Mouse (Mus musculus) forebrain, embryonic 11.5 days (tissue): ENCODE data around the gene Rassf3. TPM values are rescaled to one million over a fixed set of nuclear protein-coding genes. Genes with fewer than 3 reads are reported as not detected.

Source experiments
- ATAC-seq: fragments of 200-750 bp; cut with Nextera tagmentation; replicated peaks from 2 replicates; pipeline ENCODE4 v1.8.0; 2017; ENCODE audit warnings: moderate TSS enrichment; ENCODE audit not compliant: low FRiP score
- DNase-seq: peaks from one replicate; pipeline ENCODE4 v3.0.0-alpha.2; 2017; ENCODE audit warnings: low spot score
- H3K27ac ChIP-seq: fragments of 300-500 bp; sonication (generic); 2 replicates; pipeline ENCODE4 v1.5.1; 2014; ENCODE audit warnings: low read depth, low read length
- H3K27me3 ChIP-seq: fragments of 300-500 bp; sonication (generic); 2 replicates; pipeline ENCODE4 v1.6.1; 2014; ENCODE audit warnings: mild to moderate bottlenecking, low read length, mixed read lengths; ENCODE audit not compliant: control insufficient read depth, insufficient read depth
- H3K36me3 ChIP-seq: fragments of 300-500 bp; sonication (generic); 2 replicates; pipeline ENCODE4 v1.6.1; 2014; ENCODE audit warnings: mild to moderate bottlenecking, low read length, moderate library complexity, mixed read lengths; ENCODE audit not compliant: control insufficient read depth, insufficient read depth
- H3K4me1 ChIP-seq: fragments of 300-500 bp; sonication (generic); replicated peaks from 2 replicates; pipeline ENCODE4 v1.6.1; 2014; ENCODE audit warnings: low read length, mixed read lengths; ENCODE audit not compliant: control insufficient read depth, insufficient read depth
- H3K4me2 ChIP-seq: fragments of 300-500 bp; sonication (generic); 2 replicates; pipeline ENCODE4 v1.6.1; 2014; ENCODE audit warnings: low read depth, mild to moderate bottlenecking, low read length, moderate library complexity, mixed read lengths; ENCODE audit not compliant: severe bottlenecking
- H3K4me3 ChIP-seq: fragments of 300-500 bp; sonication (generic); 2 replicates; pipeline ENCODE4 v1.5.1; 2014; ENCODE audit warnings: low read depth, low read length
- H3K9ac ChIP-seq: fragments of 300-500 bp; sonication (generic); 2 replicates; pipeline ENCODE4 v1.6.1; 2014; ENCODE audit warnings: low read length
- H3K9me3 ChIP-seq: fragments of 300-500 bp; sonication (generic); 2 replicates; pipeline ENCODE4 v1.6.1; 2016; ENCODE audit warnings: low read length, mixed read lengths; ENCODE audit not compliant: control insufficient read depth
- WGBS: fragments of 180-500 bp; shearing (Covaris S2); extraction: QIAGEN DNeasy Blood & Tissue Kit; methylation state at CpG from one replicate; pipeline ENCODE4 v1.1.7; 2014; 5-methylcytosine and 5-hydroxymethylcytosine counted together
- polyA plus RNA-seq: library from polyadenylated mRNA; unstranded; fragments of >200 nt; fragmentation: Nextera tagmentation; extraction: Ambion mirVana; gene quantifications from 2 replicates; pipeline ENCODE4 v1.2.1, GENCODE M21; 2014

Rassf3 gene
- polyA plus RNA-seq, 1 experiment from 2014 or later, result 7.6 TPM

DNA sequence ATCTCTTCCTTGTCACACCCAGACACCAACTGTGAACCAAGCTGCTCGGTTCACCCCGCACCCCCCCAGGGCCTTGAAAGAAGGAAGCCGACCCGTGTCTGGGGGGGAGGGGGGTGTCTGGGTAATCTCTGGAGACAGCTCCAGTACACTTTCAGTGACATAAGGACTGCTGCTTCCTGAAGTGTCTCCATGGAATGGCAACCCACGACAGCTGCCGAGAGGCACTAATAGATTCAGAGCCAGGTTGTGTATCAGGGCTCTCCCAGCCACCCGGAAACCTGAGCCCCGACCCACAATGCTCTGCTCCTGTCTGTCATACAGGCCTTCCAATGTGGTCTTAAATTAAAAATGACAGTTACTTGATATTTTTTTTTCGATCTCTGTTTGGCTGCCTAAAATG is 89.8 kb downstream of the Rassf3 start:
- H3K4me3 ChIP-seq, result no peak overlapping the region
- H3K9ac ChIP-seq, result no peak overlapping the region
- no peak overlapping the region for H3K27ac ChIP-seq
- DNase-seq (no peak), ATAC-seq (no peak)
- H3K4me1 ChIP-seq, result no peaks in the 10 kb centered on the region
- 84% methylated on average over 9 of the region's 9 CpGs for WGBS
- no peaks in the 10 kb centered on the region for H3K9me3 ChIP-seq
- no peaks in the 10 kb centered on the region for H3K27me3 ChIP-seq
- peaks cover 3% of the 10 kb centered on the region; the same call in 1 of the 2 replicates for H3K36me3 ChIP-seq
- H3K4me2 ChIP-seq, result no peak overlapping the region

DNA sequence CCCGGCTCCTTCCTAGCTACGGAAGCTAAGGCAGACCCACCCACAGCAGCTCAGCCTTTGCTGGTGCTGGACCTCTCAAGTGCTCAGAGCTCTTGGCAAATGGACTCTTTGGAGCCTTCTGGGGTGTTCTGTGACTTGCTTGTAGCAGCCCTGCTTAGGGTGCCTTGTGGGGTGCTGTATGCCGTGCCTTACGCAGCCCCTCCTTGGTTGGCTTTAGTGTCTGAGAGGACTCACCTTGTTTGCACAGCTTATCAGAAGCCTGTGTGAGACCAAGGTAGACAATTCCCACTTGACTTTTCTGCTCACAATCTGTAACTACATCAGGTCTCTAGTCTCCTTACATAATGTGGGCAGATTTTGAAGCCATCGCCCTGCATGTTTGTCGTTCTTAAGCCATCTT is 90.5 kb downstream of the Rassf3 start:
- WGBS, result 98% methylated on average over 6 of the region's 6 CpGs
- no peak overlapping the region for H3K27ac ChIP-seq

DNA sequence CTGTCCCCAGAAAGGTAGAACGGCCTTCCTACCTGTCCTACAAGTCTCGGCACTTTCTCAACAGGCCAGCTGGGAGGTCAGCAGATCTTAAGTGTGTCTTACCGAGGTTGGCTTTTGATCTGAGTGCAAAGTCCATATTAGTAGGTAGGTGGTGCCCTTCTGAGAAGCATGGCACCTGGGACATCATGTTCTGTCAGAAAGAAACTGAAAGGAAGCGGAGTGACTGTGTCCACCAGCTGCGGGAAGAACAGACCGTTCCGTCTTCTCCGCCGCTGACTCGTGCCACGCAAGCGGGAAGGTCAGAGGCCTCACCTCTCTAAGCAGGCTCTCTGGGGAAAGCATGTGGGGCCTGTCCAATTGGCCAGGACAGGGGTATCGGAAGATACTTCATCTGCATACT is 91.4 kb downstream of the Rassf3 start:
- Histone ChIP-seq H3K27ac (no peak overlapping the region), H3K4me1 (no peaks in the 10 kb centered on the region), H3K9me3 (no peaks in the 10 kb centered on the region), H3K36me3 (peaks cover 9% of the 10 kb centered on the region), H3K27me3 (no peaks in the 10 kb centered on the region), H3K9ac (no peak overlapping the region), H3K4me2 (no peak overlapping the region), H3K4me3 (no peak overlapping the region)
- WGBS, result 95% methylated on average over 13 of the region's 13 CpGs
- DNase-seq, result no peak
- ATAC-seq, result no peak

More for the DNA sequence above, 90.5 kb downstream of the Rassf3 start:
- no peak overlapping the region for H3K4me3 ChIP-seq
- H3K9ac ChIP-seq, result no peak overlapping the region
- H3K4me1 ChIP-seq, result no peaks in the 10 kb centered on the region
- H3K9me3 ChIP-seq, result no peaks in the 10 kb centered on the region
- peaks cover 9% of the 10 kb centered on the region; the same call in 1 of the 2 replicates for H3K36me3 ChIP-seq
- H3K27me3 ChIP-seq, result no peaks in the 10 kb centered on the region
- H3K4me2 ChIP-seq, result no peak overlapping the region
- DNase-seq (no peak), ATAC-seq (no peak)

DNA sequence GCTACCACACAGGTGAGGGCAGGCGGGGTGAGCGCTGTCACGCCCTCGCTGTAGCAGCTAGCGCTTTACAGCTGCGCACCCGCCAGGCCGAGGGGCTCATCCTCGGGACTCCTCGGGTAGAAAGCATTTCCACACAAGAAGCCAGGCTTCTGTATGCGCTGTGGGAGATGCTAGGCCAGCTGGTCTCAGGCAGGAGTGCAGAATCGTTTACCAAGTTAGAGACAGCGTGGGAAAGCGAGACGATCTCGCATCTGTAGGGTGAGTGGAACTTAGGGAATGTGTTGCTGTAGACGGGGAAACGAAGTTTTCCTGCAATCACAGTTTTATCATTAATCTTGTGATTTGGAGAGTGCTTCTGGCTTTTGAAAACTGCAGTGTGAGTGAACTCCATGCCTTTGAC is 94.9 kb downstream of the Rassf3 start:
- no peaks in the 10 kb centered on the region for H3K9me3 ChIP-seq
- H3K4me2 ChIP-seq, result no peak overlapping the region
- peaks cover 20% of the 10 kb centered on the region for H3K36me3 ChIP-seq
- no peak overlapping the region for H3K27ac ChIP-seq
- WGBS, result 96% methylated on average over 18 of the region's 18 CpGs
- no peaks in the 10 kb centered on the region for H3K27me3 ChIP-seq
- DNase-seq, result no peak
- H3K4me3 ChIP-seq, result no peak overlapping the region
- H3K9ac ChIP-seq, result no peak overlapping the region
- no peaks in the 10 kb centered on the region for H3K4me1 ChIP-seq
- no peak for ATAC-seq

DNA sequence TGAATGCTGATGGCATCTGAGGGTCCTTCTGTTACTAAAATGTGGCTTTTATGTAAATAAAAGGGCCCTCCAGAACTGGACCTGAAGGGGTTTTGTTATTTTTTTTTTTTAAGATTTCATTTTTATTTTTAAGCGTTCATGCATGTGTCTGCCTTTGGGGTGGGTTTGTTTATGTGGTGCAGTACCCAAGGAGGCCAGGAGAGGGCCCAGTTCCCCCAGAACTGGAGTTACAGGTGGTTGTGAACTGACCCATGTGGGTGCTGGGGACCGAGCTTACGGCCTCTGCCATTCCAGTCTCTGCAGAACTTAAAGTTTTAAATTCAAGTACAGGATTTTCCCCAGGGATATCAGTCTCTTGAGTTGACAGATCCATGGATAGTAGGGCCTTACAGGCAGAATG is 96.8 kb downstream of the Rassf3 start:
- Histone ChIP-seq H3K9ac (no peak overlapping the region), H3K4me1 (no peaks in the 10 kb centered on the region), H3K27ac (no peak overlapping the region), H3K4me3 (no peak overlapping the region), H3K36me3 (peaks cover 20% of the 10 kb centered on the region), H3K4me2 (no peak overlapping the region), H3K27me3 (no peaks in the 10 kb centered on the region), H3K9me3 (no peaks in the 10 kb centered on the region)
- 99% methylated on average over 3 of the region's 3 CpGs for WGBS
- ATAC-seq (no peak), DNase-seq (no peak)

DNA sequence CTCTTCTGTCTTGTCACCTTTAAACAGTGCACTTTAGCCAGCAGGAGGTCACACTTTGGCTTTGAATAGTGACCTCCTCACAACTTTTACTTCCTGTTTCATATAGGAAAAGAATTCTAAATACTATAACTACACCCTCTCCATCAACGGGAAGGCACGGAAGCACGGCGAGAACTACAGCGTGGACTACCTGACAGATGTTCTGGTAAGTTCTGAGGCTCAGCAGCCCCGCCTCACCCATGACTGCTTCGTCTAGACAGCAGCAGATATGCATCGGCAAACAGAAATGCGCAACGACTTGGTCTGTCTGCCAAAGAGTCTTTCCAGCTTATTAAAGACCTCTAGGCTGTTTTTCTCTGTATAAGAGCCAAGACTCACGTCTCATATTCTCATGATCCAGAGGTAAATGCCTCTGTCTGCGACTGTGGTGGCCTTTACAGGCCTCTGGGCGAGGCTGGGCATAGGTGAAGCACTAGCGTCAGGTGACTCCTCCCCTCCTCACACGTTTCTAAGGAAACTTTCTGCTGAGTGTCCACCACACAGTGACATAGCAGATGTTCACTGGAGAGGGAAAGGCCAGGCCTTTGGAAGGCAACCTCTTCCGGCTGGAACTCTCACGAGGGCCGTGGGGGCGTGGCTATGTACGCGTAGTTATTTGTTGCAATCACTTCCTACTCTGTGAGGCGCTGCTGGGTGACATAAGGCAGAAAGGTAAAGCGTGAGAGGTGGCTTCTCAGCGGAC is 99.4 kb downstream of the Rassf3 start:
- Histone ChIP-seq H3K4me1 (no peaks in the 10 kb centered on the region), H3K4me2 (no peak overlapping the region), H3K36me3 (peaks cover 17% of the 10 kb centered on the region), H3K4me3 (no peak overlapping the region), H3K9ac (no peak overlapping the region), H3K27ac (no peak overlapping the region), H3K9me3 (no peaks in the 10 kb centered on the region), H3K27me3 (no peaks in the 10 kb centered on the region)
- ATAC-seq (no peak), DNase-seq (no peak)
- 94% methylated on average over 24 of the region's 24 CpGs for WGBS

DNA sequence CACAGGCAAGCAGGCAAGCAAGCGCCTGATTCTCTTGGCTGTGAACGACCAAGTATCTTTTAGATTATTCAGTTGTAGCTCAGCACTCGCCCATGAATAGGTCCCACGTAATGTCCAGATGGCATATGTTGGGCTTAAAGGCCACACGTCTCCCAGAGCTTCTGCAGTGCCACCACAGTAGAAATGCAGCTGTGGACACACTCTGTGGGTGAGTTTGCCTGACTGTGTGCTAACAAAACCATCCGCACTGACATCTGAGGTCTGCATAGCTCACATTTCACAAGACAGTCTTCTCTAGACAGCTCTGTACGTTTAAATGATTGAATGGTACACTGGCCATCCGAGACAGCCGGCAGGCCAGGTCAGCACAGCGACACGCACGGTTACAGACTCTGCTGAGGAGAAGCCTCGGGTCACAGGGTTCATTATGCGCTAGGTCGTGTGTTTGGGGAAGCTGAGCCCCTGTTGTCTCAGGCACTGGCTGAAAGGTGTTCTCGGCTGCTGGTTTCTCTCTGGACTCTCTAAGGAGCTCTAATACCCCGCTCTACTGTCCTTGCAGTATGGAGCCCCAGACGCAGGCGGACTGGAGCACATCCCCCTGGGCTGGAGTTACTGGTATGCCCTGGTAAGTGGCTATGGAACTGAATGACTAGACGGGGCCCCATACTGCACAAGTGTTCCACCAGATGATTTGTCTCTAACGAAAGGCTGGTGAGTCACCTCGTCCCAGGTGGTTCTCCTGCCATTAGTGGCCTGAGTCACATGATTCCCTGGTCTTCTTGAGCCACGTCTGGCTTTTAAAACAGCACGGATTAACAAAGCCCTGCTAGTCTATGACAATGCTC is 100.3 kb downstream of the Rassf3 start:
- peaks cover 12% of the 10 kb centered on the region for H3K36me3 ChIP-seq
- H3K27me3 ChIP-seq, result no peaks in the 10 kb centered on the region
- WGBS, result 84% methylated on average over 24 of the region's 24 CpGs
- no peak overlapping the region for H3K4me2 ChIP-seq
- H3K9ac ChIP-seq, result no peak overlapping the region
- H3K9me3 ChIP-seq, result no peaks in the 10 kb centered on the region
- no peaks in the 10 kb centered on the region for H3K4me1 ChIP-seq
- no peak for ATAC-seq
- H3K4me3 ChIP-seq, result no peak overlapping the region
- no peak overlapping the region for H3K27ac ChIP-seq
- no peak for DNase-seq

DNA sequence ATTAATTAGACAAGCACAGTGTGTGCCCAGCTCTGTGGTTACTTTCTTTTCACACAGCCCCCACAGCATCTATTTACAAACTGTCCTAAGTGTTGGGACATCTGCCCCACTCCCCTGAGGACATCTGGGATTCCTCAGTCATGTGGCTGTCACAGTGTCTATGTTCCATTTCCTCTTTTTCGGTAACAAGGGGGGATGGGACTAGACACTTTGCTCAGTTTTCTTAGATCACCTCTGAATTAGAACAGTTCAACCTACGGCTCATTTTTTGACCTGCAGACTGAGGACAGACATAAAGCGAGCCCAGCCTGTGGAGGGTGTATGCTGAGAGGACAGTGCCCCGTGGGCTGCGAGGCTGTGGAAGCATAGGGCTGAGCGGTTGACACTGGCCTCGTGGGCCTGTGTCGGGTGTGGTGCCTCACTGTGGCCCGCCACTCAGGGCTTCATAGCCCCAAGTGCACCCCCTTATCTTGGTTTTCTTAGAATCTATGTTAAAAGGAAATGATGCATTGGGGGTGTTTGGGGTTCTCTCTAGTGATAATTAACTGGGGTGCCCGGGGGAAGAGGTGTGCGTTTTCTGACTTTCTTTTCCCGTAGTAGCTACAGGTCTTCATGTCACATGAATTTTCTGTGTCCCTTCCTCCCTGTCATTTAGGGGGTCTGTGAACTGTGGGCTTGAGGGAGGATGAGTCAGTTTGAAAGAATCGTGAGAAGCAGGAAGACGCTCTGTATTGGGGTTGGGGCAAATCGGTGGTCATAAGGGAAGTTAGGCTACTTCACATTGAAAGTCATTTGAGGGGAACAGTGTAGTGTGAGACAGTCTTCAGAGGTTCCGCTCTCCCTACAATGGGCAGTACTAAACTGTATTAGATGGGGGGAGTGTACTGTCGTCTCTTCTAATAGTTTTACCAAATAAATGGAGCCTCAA is 101.2 kb downstream of the Rassf3 start:
- 90% methylated on average over 17 of the region's 17 CpGs for WGBS
- peaks cover 11% of the 10 kb centered on the region for H3K36me3 ChIP-seq

More for the DNA sequence above, 101.2 kb downstream of the Rassf3 start:
- ATAC-seq, result no peak
- H3K4me1 ChIP-seq, result no peaks in the 10 kb centered on the region
- no peak overlapping the region for H3K4me3 ChIP-seq
- H3K9me3 ChIP-seq, result no peaks in the 10 kb centered on the region
- no peak overlapping the region for H3K4me2 ChIP-seq
- no peak overlapping the region for H3K9ac ChIP-seq
- H3K27ac ChIP-seq, result no peak overlapping the region
- DNase-seq, result no peak
- H3K27me3 ChIP-seq, result no peaks in the 10 kb centered on the region
